Mouse (Mus musculus): ENCODE measurements around the gene Olfr771.

Gene Olfr771

DNA sequence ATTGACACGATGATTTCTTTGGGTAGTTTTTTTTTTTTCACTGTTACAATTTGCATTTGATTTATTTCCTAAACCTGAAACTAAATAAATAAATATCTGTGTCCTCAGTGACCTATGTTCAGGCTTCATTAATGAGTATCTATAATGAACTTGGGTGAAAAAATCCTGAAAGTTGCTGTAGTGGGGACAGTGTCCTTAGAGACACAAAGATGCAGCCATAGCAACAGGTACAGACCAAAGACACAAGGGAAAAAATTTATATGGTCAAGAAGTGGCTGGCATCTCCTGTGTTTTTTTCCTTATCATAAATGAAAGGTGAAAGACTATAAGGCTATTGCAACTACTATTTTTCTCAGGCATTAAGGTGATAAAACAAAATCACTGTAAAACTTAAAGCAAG, at the start of gene Olfr771:
Gene Olfr771, minus strand, starts transcription at position 101 of the 400 bp plus-strand sequence.
- WGBS, result 76% methylated on average over 1 of the region's 1 CpGs

DNA sequence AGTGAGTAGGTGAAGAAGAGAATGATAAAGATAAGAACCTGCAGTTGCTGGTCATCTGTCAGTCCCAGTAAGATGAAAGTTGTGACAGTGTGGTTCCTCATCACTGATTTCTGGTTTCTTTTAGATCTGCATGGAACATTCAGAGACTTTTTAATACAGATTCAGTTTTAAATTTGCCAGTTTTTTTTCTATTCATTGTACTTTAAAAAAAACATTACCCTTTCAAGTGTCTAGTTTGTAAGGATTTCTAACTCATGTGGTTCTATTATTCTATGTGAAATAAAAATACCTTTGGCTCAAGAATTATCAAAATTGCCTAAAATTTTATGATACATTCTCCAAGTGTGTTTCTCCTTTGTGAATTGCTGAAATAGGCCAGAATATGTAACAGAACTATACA, 22.8 kb upstream of the Olfr771 start, which contains the start of gene Olfr773:
Gene Olfr773, minus strand, starts transcription at position 101 of the 400 bp plus-strand sequence.

DNA sequence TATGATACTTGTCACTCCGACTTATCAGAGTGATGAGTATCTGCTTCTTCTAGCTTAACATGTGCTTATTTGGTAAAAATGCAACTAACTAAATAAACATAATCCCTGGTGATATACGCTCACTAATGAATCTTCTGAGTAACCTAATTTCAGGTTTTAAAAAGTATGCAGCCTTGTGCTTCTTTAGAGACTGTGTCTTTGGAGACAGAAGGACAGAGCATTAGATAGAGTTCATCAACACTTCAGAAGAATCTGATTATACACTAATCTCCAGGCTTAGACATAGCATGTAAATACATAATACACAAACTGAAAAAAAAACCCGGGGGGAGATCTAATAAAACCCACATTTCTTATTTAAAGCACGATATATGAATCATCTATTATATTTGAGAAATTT, 13.3 kb upstream of the Olfr771 start, which contains the start of gene Olfr772:
Gene Olfr772, minus strand, starts transcription at position 101 of the 400 bp plus-strand sequence.
- 83% methylated on average over 4 of the region's 4 CpGs for WGBS

DNA sequence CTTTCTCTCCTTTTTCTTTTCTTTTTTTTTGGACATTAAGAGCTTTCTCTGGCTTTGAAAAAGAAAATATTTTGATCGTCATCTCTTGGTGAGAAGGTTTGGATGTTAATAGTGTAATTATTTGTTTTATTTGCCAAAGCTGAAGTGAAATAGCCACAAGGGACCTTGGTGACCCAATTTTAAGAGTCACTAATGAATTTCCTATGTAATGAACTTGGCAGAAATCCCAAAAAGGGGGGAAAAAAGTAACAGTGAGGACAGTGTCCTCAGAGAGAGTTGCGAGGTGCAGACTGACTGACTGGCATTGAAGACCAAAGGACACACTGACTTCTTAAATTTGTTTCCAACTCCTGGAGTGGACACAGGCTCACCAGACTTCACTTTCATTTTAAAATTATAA, 25.7 kb downstream of the Olfr771 start, which contains the start of gene Olfr770:
Gene Olfr770, minus strand, starts transcription at position 101 of the 400 bp plus-strand sequence.
- 64% methylated on average over 2 of the region's 2 CpGs for WGBS

DNA sequence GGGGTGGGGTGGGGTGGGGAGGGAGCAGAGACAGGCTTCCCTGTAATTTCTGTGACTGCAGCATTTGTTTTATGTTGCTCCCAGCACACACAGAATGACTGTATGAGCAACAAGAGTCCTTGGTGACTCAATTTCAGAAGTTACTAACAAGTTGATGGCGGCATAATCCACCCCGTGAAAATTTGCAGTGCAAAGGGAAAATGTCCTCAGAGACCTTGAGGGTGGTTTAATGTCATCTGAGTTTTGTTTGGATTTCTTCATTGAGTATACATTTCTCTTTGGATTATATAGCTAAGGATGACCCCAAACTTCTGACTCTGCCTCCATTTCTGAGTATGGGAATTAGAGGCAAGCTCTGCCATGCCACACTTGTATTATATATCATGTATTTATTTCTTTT, 46.8 kb downstream of the Olfr771 start, which contains the start of gene Olfr769:
Gene Olfr769, minus strand, starts transcription at position 101 of the 400 bp plus-strand sequence.
- WGBS, result 79% methylated on average over 2 of the region's 2 CpGs

DNA sequence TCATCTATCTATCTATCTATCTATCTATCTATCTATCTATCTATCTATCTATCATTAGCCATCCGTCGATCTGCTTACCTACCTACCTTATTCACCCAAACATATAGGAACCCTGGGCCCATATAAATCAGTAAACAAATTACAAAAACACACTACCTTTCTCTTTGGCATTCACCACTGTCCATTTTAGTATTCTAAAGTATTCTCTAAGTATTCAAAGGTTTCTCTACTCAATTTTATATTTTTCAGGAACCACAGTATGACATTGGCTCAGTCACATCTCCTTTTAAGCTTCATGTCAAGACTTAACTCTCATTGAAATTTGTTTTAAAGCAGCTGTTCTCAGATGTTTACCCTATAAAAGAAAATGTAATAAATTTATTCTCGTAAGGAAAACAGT, 49.4 kb downstream of the Olfr771 start:
- 92% methylated on average over 3 of the region's 3 CpGs for WGBS
